Mouse (Mus musculus): ENCODE results near the gene Ern1.

The Ern1 gene

DNA sequence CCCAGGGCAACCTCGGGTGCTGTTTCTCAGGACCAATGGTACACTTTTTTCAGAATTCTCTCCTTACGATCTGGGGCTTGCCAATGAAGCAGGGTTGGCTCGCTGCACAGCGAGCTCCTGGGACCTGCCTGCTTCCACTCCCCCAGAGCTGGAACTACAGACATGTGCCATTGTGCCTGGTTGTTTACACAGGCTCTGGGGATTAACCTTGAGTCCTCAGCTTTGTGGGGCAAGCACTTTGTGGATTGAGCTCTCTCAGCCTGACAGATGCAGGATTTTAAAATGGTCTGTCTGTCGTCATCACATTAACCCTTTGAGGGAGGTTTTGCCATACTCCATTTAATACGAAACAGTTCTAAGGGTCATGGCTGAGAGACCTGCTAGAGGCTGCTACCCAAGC lies 142.7 kb downstream of the Ern1 start:
- no peak for DNase-seq (ENCODE audit: low read depth, low spot score)
